Mouse (Mus musculus) left cerebral cortex, postnatal 10 days (tissue): ENCODE measurements around the gene Gm20388. TPM values are rescaled to one million over a fixed set of nuclear protein-coding genes. Genes with fewer than 3 reads are reported as not detected.
"Not testable (repeated sequence)": the region's sequence is repeated elsewhere in the genome, so short reads cannot be mapped to it uniquely, and the experiment has no call there.

Experiments used
- DNase-seq, 2 experiments: peaks; one replicate each; pipeline ENCODE4 v3.0.0; 2021 to 2022; ENCODE audit warnings: low spot score in 2 of 2, mixed read lengths in 1 of 2; ENCODE audit errors: extremely low spot score in 1 of 2
- intact Hi-C: fragments of 180-260 bp; cut with DNase I; formaldehyde crosslinking; loops from one replicate; pipeline ENCODE4 v1.15.1; 2025
- total RNA-seq, 2 experiments: library from RNA; stranded (reverse); gene quantifications; 2 replicates each; pipeline ENCODE4 v1.2.3; 2021

Gene Gm20388
- total RNA-seq, 2 experiments from 2014 or later = 4.4 to 9.0 TPM

DNA sequence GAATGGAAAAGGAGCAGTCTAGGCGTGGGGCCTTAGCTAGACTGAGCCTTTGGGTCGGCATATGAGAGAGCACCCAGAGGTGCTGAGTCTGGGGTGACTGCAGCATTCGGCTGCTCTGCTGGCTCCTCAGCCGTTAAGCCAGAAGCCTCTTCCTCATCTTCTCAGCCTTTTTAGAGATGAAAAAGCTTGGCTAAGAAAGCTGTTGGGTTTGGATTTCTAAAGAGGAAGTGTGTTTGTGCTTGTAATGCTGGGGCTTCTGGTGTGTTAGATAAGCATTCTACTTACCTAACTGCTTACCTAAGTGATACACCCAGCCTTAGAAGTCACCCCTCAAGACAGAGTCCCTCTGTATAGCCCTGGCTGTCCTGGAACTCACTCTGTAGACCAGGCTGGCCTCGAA, 3540.1 kb downstream of the Gm20388 start:
- no peak for DNase-seq
- intact Hi-C loops = no loop called here

DNA sequence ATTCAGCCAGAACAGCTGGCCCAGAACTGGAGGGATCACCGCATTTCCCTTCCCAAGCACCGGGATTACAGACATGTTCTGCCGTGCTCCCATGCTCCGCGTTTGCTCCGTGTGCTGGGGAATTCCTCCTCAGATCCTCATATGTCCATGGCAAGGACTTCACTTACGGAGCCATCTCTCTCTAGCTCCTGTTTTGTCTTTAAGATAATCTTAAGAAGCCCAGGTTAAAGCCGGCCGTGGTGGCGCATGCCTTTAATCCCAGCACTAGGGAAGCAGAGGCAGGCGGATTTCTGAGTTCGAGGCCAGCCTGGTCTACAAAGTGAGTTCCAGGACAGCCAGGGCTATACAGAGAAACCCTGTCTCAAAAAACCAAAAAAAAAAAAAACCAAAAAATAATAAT, 3541.1 kb downstream of the Gm20388 start:
- DNase-seq, intact Hi-C loops: not testable (repeated sequence)

DNA sequence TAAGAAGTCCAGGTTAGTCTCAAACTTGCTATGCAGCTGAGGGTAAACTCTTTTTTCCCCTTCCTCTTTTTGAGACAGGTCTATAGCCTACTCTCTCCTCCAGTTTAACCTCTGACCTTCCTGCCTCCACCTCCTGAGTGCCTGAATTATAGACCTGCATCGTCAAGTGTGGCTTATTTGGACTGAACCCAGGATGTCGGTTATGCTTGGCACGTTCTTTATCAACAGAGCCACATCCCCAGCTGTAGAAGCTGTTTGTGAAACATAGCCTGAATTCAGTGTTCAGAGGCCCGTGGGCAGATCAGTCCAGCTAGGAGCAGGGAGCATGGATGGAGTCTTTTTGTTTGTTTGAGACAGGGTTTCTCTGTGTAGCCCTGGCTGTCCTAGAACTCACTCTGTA, 3541.5 kb downstream of the Gm20388 start:
- intact Hi-C loops = no loop called here
- DNase-seq = no peak

DNA sequence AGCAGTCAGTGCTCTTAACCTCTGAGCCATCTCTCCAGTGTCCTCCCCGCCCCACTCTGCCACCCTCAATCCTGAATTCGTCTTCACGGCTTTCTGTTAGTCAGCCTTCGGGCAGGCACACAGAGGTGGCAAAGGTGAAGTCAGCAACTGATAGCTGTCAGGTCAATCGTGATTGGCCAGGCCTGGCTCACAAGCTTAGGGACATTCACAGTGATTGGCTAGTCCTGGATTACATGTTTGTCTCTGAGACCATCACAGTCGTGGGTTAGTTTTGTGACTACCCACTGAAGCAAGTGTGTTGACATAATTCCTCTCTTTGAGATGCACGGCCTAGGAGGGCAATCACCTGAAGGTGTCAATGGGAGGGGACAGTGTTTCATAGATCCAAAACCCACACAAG, 3542.7 kb downstream of the Gm20388 start:
- intact Hi-C loops = no loop called here

DNA sequence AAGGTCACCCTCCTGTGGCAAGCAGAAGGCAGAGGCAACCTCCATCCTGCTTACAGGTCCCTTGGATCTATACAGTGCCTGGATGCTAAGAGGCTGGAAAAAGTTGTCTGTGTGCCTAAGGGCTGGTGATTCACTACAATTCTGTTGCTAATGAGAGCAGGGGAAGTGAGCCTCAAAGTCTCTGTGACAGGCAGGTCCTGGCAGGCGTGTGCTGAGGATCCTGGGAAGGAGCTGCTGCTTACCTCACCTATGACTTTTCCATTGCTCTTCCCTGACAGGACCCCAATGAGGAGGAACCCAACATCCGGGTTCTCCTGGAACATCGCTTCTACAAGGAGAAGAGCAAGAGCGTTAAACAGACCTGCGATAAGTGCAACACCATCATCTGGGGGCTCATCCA, 3543.3 kb downstream of the Gm20388 start:
- no peak for DNase-seq
- intact Hi-C loops = no loop called here

More for the DNA sequence above, 3542.7 kb downstream of the Gm20388 start:
- DNase-seq = no peak

DNA sequence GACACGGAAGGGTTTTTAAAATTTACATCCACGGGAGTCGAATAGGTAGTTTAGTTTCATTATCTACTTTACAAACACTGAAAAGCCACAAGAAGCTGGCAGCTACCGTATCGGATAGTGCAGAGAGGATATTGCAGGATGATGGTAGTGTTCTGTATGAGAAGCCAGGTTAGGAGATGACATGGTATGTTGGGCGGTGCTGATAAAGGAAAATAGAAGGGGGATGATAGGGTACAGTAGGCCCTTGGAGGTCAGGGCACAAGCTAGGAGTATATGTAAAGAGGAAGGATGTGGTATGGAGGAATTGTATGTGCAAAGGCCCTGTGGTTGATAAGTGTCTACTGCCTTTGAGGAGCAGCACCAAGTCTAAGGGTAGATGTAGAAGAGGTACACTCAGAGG, 3543.9 kb downstream of the Gm20388 start:
- intact Hi-C loops = no loop called here

DNA sequence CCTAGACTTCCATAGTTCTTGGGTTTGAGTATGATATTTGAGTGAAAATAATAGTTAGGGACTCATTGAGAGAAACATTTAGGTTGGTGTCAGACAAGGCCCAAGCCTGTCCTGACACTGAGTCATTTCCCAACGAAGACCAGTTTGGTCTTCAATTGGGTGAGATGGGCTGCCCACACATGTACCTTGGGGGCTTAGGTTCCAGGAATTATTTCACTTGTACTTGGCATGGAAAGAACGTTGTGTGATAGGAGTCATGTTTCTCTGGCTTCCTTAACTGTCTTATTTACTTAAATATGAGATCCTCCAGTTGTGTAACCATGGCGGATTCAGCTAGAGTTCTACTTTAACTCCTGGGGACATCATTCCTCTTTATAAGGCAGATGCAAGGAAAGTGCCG, 3553.0 kb downstream of the Gm20388 start:
- no peak for DNase-seq
- intact Hi-C loops = no loop called here

More for the DNA sequence above, 3543.9 kb downstream of the Gm20388 start:
- DNase-seq = no peak

DNA sequence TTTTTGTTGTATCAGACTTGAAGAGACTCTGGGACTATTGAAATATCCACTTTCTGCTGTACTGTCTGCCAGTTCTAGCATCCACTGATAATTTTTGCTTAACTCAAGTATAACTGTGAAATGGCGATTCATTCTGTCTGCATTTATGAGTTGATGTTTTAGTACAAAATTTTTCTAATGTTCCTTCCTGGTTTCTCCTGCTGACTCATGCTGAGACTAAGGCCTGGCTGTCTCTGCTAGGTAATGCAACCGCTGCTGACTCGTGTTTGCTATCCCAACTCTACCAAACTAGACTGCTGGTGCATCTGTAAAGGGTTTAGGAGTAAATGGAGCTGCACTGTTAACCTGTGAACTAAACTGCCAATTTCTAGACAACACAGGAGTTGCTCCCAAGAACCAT, 3556.8 kb downstream of the Gm20388 start:
- intact Hi-C loops = no loop called here
- no peak for DNase-seq

DNA sequence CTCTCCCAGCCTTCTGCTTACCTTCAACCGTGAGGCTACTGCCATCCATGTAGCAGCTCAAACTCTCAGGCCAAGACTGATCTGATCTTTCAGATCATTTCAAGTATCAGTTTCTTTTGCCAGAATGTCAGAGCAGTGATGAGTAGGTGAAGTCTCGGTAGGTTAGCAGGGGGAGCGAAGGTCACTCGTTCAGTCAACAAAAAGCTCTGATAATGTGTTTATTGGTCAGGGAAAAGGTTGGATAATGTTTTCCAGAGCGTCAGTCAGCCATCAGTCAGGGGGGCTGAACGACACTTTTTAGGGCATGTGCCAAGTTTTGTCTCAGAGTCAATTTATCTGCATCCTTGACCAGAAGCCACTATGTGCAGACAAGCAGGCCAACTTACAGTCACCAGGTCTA, 3562.3 kb downstream of the Gm20388 start:
- intact Hi-C loops, DNase-seq: not testable (repeated sequence)

DNA sequence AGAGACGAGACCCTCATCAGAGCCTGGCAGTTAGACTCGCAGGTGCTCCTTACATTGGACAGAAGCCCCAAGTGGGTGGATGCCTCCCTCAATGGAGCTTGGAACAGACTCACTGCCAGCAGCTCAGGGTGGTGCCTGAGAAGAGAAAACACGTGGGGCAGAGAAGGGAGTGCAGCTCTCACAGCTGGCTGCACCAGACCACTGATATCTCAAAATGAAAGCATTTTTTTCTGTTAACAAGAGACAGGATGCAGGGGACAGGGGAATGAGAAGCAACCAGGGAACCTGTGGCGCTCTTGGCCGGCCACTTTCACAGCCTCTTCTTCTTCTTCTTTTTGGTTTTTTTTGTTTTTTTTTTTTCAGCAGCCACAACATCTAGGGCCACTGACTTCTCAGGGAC, 3563.9 kb downstream of the Gm20388 start:
- DNase-seq, intact Hi-C loops: not testable (repeated sequence)

DNA sequence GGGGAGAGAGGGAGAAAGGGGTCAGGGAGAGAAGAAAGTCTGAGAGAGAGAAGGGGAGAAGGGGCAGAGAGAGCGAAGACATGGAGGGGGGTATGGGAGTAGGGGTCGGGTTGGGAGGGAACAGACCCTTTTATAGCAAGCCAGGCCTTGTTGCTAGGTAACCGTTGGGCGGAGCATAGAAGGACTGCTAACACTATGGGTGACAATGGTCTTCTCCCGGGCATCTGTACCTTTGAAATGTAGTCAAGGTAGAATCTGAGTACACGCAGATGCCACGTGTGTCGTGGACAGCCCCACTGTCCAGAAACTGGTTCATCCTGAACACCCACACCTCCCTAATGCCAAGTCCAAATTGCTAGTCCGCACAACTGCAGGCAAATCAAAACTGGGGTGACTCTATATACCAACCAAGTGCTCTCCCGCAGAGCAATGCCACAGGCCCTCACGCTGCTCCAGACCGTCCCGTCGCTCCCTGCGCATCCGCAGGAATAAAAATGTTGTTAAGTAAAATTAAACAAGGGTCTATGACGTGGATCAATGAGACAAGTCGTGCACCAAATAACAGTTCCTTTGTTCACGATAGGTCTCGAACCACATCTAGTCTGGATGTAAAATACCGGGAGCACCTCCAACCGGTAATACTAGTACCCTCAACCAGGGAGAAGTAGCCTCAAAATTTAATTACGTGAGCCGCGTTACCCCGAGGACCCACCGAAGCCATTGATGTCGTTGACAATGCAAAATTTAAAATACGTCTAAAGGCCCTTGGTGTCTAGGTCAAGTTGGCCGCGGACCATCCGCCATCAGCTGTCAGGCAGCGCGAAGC, 3566.5 kb downstream of the Gm20388 start:
- peak in 1 of 2 experiments; percentile 18 for DNase-seq
- intact Hi-C loops = no loop called here

DNA sequence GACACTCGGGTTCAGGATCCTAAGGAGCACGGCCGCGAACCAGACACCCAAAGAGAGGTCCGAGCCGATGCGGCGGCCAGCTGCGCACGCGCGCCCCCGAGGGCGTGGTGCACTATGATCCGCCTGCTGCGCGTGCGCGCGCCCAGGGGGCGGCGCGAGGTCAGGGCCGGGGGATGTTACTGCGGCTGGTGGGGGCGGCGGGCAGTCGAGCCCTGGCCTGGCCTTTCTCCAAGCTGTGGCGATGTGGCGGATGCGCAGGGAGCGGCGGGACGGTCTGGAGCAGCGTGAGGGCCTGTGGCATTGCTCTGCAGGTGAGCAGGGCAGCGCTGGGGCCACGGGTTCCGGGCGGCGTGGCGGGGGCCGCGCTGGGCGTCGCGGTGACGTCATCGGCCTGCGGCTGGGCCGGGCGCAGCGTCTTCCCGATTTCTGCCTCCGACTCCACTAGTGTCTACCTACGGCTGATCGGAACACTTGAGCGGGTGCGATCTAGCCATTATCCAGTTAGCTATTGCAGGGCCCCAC, 3567.2 kb downstream of the Gm20388 start, which contains the start of gene Afg3l1:
Afg3l1 (plus strand) TSS at position 167 of the 522 bp plus-strand sequence.
- intact Hi-C loops = no loop called here
- DNase-seq = peak; percentile 85 to 95

DNA sequence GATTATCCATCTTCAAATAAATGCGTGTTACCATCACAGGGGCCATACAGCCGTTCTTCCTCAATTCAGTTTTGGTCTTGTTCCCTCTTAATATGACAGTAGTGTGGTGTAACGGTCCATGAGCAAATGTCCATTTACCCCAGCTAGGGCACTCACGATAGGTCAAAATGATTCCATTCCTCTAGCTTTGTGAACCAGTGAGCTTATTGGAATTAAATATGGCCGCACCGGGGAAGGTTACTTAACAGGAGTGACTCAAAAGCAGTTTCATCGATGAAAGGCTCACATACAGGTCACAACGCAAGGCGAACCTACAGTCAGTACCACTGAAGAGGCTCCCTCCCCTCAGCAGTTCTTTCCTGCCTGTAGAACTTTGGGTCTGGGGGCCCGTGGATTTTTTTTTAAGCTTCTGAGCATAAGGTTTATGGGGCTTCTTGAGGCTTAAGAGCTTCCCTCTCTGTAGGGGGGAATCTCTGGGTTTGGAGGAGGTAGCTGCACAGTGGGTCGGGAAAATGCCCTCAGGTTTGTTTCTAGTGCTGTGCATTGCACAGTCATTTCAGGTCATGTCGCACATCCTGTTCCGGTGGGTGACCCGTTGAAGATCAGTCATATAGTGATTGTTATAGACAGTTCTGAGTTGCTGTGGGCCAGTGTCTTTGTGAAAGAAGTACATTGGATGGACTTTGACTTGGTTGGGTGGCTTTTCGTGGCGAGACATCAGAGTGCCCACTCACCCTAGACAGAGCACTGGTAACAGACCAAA, 3568.0 kb downstream of the Gm20388 start:
- intact Hi-C loops = no loop called here
- no peak for DNase-seq

DNA sequence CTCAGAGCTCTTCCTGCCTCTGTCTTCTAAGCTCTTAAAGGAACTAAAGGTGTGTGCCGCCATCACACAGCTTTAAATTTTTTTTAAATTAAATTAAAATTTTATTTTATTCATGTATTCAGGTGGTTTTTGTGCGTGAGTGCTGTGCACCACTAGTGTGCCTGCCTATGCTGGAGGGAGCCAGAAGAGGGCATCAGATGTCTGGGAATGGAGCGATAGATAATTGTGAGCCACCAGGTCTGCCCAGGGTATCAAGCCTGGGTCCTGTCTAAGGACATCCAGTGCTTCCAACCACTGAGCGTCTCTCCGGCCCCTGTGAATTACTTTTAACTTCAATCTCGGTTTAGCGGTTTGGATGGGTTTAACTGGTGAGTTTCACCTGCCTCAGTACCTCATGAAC, 3572.0 kb downstream of the Gm20388 start:
- intact Hi-C loops = no loop called here
- DNase-seq = no peak

DNA sequence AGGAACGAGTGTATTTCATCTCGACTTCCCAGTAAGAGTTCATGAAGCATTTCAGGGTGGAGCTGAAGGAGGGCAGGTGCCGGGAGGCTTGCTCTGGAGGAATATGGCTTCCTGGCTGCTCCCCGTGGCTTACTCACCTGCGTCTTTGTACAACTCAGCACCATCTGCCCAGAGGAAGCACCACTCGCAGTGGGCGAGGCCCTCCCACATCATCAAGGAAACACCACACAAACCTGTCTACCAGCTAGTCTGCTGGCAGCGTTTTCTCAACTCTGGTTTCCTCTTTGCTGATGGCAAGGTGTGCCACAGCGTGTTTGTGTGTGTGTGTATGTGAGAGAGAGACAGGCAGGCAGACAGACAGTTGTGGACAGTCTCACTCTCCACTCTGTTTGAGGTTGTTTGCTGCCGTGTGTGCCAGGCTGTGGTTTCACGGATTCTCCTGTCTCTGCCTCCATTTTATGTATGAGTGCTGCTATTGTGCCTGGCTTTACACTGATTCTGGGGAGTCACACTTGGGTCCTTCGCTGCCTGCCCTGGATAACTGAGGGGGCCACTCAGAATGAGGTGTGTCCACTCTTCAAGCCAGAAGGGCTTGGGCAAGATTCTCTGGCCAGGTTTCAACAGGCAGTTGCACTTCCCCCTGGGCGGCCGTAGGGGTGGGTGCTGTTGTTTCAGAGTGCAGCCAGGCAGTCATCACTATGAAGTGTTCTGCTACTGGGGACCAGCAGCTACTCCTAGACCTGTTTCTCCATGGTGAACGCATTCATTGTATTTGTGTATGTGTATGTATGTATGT, 3580.8 kb downstream of the Gm20388 start:
- no peak for DNase-seq
- intact Hi-C loops = no loop called here

DNA sequence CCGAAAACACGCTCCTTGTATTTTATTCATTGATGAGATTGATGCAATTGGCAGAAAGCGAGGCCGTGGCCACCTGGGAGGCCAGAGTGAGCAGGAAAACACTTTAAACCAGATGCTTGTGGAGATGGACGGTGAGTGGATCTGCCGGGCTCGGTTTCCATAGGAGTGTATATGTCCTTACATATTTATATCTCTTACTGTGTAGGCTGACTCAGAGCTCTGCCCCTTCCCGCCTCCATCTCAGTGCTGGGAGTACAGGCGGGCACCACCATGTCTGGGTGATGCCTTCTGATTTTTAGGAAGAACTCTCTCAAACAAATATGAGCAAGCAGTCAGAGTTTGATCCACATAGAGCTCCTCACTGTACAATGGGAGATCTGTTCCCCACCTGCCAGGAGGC, 3582.3 kb downstream of the Gm20388 start:
- intact Hi-C loops = no loop called here
- DNase-seq = no peak

DNA sequence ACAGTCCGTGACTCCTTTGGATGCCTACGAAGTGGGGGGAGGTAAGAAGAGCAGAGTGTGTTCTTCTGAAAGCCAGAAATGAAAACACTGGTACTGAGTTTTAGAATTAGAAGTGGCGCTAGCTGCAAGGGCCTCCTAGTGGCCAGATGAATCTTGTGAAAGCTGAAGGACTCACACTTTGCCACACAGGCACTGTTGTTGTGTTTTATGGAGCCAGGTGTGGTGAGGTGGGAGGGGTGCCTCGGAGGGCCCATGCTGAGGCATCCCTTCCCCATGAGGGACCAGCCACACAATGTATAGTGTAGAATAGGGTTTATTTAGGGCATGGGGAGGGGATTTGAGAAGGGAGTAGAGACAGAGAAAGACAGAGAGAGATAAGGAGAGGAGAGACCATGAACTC, 3587.1 kb downstream of the Gm20388 start:
- intact Hi-C loops = no loop called here
- no peak for DNase-seq

DNA sequence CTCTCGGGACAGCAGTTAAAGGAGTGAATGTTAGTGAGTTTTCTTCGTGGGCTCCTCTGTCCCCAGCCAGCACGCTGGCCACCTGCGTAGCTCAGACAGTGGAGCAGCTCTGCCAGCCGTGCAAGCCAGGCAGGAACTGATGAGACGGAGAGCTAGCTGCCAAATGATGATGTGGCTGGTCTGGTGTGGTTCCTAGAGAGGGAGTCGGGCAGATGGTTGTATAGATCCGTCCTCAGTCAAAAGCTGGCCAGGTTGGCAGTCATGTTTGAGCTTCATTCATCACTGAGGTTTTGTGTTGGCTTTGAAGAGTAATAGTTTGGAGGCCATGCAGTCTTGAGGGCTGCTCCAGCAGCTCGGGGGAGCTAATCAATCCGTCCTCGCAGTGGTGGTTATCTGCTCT, 3588.3 kb downstream of the Gm20388 start:
- intact Hi-C loops = no loop called here
- DNase-seq = no peak

DNA sequence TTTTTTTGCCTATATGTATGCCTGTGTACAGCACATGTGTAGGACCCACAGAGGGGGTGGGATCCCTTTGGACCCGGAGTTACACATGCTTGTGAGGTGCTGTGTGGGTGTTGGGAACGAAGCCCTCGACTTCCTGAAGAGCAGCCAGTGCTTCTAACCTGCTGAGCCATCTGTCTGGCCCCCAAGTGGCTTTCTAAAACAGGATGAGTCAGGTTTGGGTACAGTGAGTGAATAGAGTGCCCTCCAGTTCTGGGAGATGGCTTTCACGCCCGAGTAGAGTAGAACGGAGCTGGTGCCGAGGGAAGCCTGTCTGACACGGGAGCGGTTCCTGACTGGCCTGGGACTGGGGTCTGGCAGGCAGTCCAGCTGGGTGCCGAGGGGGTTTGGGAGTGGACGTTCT, 3588.9 kb downstream of the Gm20388 start:
- no peak for DNase-seq
- intact Hi-C loops = no loop called here
